Mouse (Mus musculus) lung, adult 2 months (tissue): ENCODE results near the gene Trpv4.

ENCODE experiments used
- CTCF ChIP-seq: fragments of 200-500 bp; IDR thresholded peaks from 2 replicates; pipeline ENCODE4 v1.5.1; 2011; ENCODE audit warnings: mild to moderate bottlenecking, low read length, control low read depth; ENCODE audit not compliant: insufficient read depth
- POLR2A ChIP-seq: fragments of 200-500 bp; IDR thresholded peaks from 2 replicates; pipeline ENCODE4 v1.6.1; 2011; ENCODE audit warnings: low read depth, mild to moderate bottlenecking, control low read depth, low read length, borderline replicate concordance; ENCODE audit errors: extremely low read depth

- TF ChIP-seq CTCF: no peak
- no peak for TF ChIP-seq POLR2A
Observed at GRCm38 (mm10) chr5:114658255-114658654, at the start of gene Trpv4.
